Mouse (Mus musculus) hindbrain, embryonic 10.5 days (tissue): ENCODE measurements around the gene Ppp6r3. TPM values are rescaled to one million over a fixed set of nuclear protein-coding genes. Genes with fewer than 3 reads are reported as not detected.

Source experiments
- DNase-seq: peaks from one replicate; pipeline ENCODE4 v3.0.0-alpha.2; 2017; ENCODE audit warnings: low spot score
- H3K27ac ChIP-seq: fragments of 300-500 bp; sonication (generic); 2 replicates; pipeline ENCODE4 v1.5.1; 2016; ENCODE audit warnings: mild to moderate bottlenecking, moderate library complexity
- H3K27me3 ChIP-seq: fragments of 300-500 bp; sonication (generic); 2 replicates; pipeline ENCODE4 v1.6.1; 2016; ENCODE audit warnings: mild to moderate bottlenecking; ENCODE audit not compliant: poor library complexity, insufficient read depth, severe bottlenecking
- H3K36me3 ChIP-seq: fragments of 300-500 bp; sonication (generic); 2 replicates; pipeline ENCODE4 v1.6.1; 2016; ENCODE audit warnings: mild to moderate bottlenecking, moderate library complexity
- H3K4me1 ChIP-seq: fragments of 300-500 bp; sonication (generic); replicated peaks from 2 replicates; pipeline ENCODE4 v1.6.1; 2016; ENCODE audit warnings: mild to moderate bottlenecking
- H3K4me3 ChIP-seq: fragments of 300-500 bp; sonication (generic); 2 replicates; pipeline ENCODE4 v1.5.1; 2016; ENCODE audit warnings: mild to moderate bottlenecking, moderate library complexity
- H3K9me3 ChIP-seq: fragments of 300-500 bp; sonication (generic); 2 replicates; pipeline ENCODE4 v1.6.1; 2016; ENCODE audit warnings: mild to moderate bottlenecking, moderate library complexity
- WGBS: fragments of 180-500 bp; shearing (Covaris S2); methylation state at CpG from one replicate; pipeline ENCODE4 v1.1.7; 2016; 5-methylcytosine and 5-hydroxymethylcytosine counted together
- polyA plus RNA-seq: library from polyadenylated mRNA; unstranded; fragments of >200 nt; fragmentation: Nextera tagmentation; extraction: Ambion mirVana; gene quantifications from 2 replicates; pipeline ENCODE4 v1.2.1, GENCODE M21; 2016

Ppp6r3 gene
- polyA plus RNA-seq, 1 experiment from 2014 or later = 64.9 TPM

- Histone ChIP-seq H3K36me3 (peaks cover 100% of the 10 kb centered on the region), H3K9me3 (no peaks in the 10 kb centered on the region), H3K4me3 (no peak overlapping the region), H3K27me3 (no peaks in the 10 kb centered on the region), H3K4me1 (no peaks in the 10 kb centered on the region), H3K27ac (no peak overlapping the region)
- DNase-seq = no peak
- WGBS = 97% methylated on average over 7 of the region's 7 CpGs
Observed at GRCm38 (mm10) chr19:3467574-3467973, 108.0 kb downstream of the Ppp6r3 start.

- no peak for DNase-seq
- H3K36me3 ChIP-seq = peaks cover 100% of the 10 kb centered on the region
- H3K9me3 ChIP-seq = no peaks in the 10 kb centered on the region
- H3K27ac ChIP-seq = no peak overlapping the region
- H3K4me1 ChIP-seq = no peaks in the 10 kb centered on the region
- H3K4me3 ChIP-seq = no peak overlapping the region
- WGBS = 92% methylated on average over 3 of the region's 3 CpGs
- H3K27me3 ChIP-seq = no peaks in the 10 kb centered on the region
Observed at GRCm38 (mm10) chr19:3459986-3460385, 115.6 kb downstream of the Ppp6r3 start.

GRCm38 (mm10) chr19:3458331-3459099 lies 117.0 kb downstream of the Ppp6r3 start:
- Histone ChIP-seq H3K4me3 (no peak overlapping the region), H3K27me3 (no peaks in the 10 kb centered on the region), H3K27ac (no peak overlapping the region), H3K36me3 (peaks cover 100% of the 10 kb centered on the region), H3K4me1 (no peaks in the 10 kb centered on the region), H3K9me3 (no peaks in the 10 kb centered on the region)
- WGBS = 92% methylated on average over 6 of the region's 6 CpGs
- DNase-seq = no peak

- Histone ChIP-seq H3K27me3 (no peaks in the 10 kb centered on the region), H3K36me3 (peaks cover 99% of the 10 kb centered on the region), H3K27ac (no peak overlapping the region), H3K4me3 (no peak overlapping the region), H3K9me3 (no peaks in the 10 kb centered on the region), H3K4me1 (no peaks in the 10 kb centered on the region)
- WGBS = 94% methylated on average over 4 of the region's 4 CpGs
- DNase-seq = no peak
Observed at GRCm38 (mm10) chr19:3457700-3458099, 117.8 kb downstream of the Ppp6r3 start.

GRCm38 (mm10) chr19:3451649-3452048 lies 123.9 kb downstream of the Ppp6r3 start:
- no peak overlapping the region for H3K27ac ChIP-seq
- H3K4me3 ChIP-seq = no peak overlapping the region
- no peaks in the 10 kb centered on the region for H3K27me3 ChIP-seq
- 0 out of 2 replicates have a peak, but pooled peaks cover 7% of the 10 kb centered on the region for H3K9me3 ChIP-seq
- peaks cover 39% of the 10 kb centered on the region for H3K36me3 ChIP-seq
- no peaks in the 10 kb centered on the region for H3K4me1 ChIP-seq
- DNase-seq = peak; percentile 29
- WGBS = 66% methylated on average over 6 of the region's 6 CpGs

GRCm38 (mm10) chr19:3451170-3451569 lies 124.4 kb downstream of the Ppp6r3 start:
- H3K27me3 ChIP-seq = no peaks in the 10 kb centered on the region
- H3K27ac ChIP-seq = no peak overlapping the region
- 0 out of 2 replicates have a peak, but pooled peaks cover 8% of the 10 kb centered on the region for H3K9me3 ChIP-seq
- H3K4me1 ChIP-seq = no peaks in the 10 kb centered on the region
- H3K36me3 ChIP-seq = peaks cover 34% of the 10 kb centered on the region
- no peak overlapping the region for H3K4me3 ChIP-seq
- WGBS = 32% methylated on average over 6 of the region's 6 CpGs
- DNase-seq = peak; percentile 65

DNA sequence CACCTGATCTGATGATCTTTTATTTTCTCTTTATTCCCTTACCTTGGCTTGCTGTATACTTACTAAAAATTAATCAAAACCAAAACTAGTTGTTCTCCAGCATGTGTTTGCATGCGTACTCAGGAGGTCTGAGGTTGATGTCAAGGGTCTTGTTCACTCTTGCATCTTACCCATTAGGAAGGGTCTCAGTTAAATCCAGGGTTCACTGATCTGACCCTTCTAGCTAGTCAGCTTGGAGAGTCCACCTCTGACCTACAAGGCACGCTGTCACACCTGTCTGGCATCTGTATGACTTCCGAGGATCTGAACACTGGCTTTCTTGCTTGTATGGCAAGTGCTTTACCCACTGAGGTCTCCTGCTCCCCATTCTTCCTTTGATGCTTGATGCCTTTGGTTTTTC lies 124.8 kb downstream of the Ppp6r3 start:
- H3K27me3 ChIP-seq = no peaks in the 10 kb centered on the region
- 93% methylated on average over 3 of the region's 3 CpGs for WGBS
- H3K36me3 ChIP-seq = peaks cover 29% of the 10 kb centered on the region
- no peak overlapping the region for H3K4me3 ChIP-seq
- H3K9me3 ChIP-seq = 0 out of 2 replicates have a peak, but pooled peaks cover 8% of the 10 kb centered on the region
- no peak overlapping the region for H3K27ac ChIP-seq
- DNase-seq = no peak
- no peaks in the 10 kb centered on the region for H3K4me1 ChIP-seq

GRCm38 (mm10) chr19:3449248-3449647 lies 126.3 kb downstream of the Ppp6r3 start:
- Histone ChIP-seq H3K9me3 (0 out of 2 replicates have a peak, but pooled peaks cover 8% of the 10 kb centered on the region), H3K27me3 (no peaks in the 10 kb centered on the region), H3K4me1 (no peaks in the 10 kb centered on the region), H3K27ac (no peak overlapping the region), H3K36me3 (peaks cover 15% of the 10 kb centered on the region), H3K4me3 (no peak overlapping the region)
- WGBS = 80% methylated on average over 3 of the region's 3 CpGs
- DNase-seq = no peak

- H3K9me3 ChIP-seq = 0 out of 2 replicates have a peak, but pooled peaks cover 8% of the 10 kb centered on the region
- DNase-seq = no peak
- H3K4me1 ChIP-seq = no peaks in the 10 kb centered on the region
- no peaks in the 10 kb centered on the region for H3K36me3 ChIP-seq
- H3K27me3 ChIP-seq = no peaks in the 10 kb centered on the region
- WGBS = 51% methylated on average over 3 of the region's 3 CpGs
- no peak overlapping the region for H3K27ac ChIP-seq
- no peak overlapping the region for H3K4me3 ChIP-seq
Observed at GRCm38 (mm10) chr19:3447348-3447747, 128.2 kb downstream of the Ppp6r3 start.

DNA sequence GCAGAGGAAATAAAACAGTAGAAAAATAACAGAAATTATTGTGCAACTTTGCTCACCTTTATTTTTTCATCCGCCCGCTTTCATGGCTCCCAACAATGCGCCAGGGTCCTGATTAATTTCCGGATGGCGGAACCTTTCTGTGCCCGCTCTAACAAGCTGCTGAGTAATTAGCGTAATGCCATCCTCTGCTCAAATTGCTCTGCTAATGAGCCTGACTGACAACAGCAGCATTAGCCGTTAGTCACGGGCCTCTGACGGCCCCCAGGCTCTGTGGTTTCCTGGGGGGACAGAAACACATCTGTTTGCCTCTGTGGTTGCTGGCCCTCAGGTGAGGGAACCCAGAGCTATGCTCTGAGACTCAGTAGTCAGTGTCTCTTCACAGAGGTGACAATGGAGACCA lies 134.5 kb downstream of the Ppp6r3 start:
- DNase-seq = no peak
- no peak overlapping the region for H3K27ac ChIP-seq
- WGBS = 76% methylated on average over 10 of the region's 10 CpGs

GRCm38 (mm10) chr19:3440667-3441066 lies 134.9 kb downstream of the Ppp6r3 start:
- Histone ChIP-seq H3K4me1 (0 out of 2 replicates have a peak, but pooled peaks cover 2% of the 10 kb centered on the region), H3K27ac (no peak overlapping the region), H3K4me3 (no peak overlapping the region), H3K9me3 (no peaks in the 10 kb centered on the region), H3K27me3 (peaks cover 6% of the 10 kb centered on the region), H3K36me3 (no peaks in the 10 kb centered on the region)
- DNase-seq = no peak
- WGBS = 66% methylated on average over 5 of the region's 5 CpGs

More for the DNA sequence above, 134.5 kb downstream of the Ppp6r3 start:
- Histone ChIP-seq H3K9me3 (no peaks in the 10 kb centered on the region), H3K4me3 (no peak overlapping the region), H3K36me3 (no peaks in the 10 kb centered on the region), H3K4me1 (0 out of 2 replicates have a peak, but pooled peaks cover 2% of the 10 kb centered on the region), H3K27me3 (peaks cover 6% of the 10 kb centered on the region)

DNA sequence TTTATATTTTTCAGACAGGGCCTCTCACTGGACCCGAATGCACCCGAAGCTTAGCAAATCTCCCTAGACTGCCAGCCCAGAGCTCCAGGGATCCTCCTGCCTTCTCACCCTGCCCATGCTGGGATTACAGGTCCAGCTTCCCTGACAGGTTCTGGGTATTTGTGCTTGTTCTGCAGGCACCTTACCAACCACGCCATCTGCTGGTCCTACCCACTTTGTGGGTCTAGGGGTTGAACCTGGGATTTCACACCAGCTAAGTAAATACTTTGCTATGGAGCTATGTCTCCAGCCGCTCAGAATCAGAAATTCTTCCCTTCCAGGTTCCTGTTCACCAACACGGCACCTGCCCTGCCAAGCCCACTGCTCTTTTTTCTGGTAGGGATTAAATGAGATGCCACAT lies 137.6 kb downstream of the Ppp6r3 start:
- Histone ChIP-seq H3K27me3 (peaks cover 6% of the 10 kb centered on the region), H3K27ac (no peak overlapping the region), H3K9me3 (no peaks in the 10 kb centered on the region), H3K4me1 (peaks cover 20% of the 10 kb centered on the region), H3K36me3 (no peaks in the 10 kb centered on the region), H3K4me3 (no peak overlapping the region)
- WGBS = 69% methylated on average over 5 of the region's 5 CpGs
- DNase-seq = no peak

DNA sequence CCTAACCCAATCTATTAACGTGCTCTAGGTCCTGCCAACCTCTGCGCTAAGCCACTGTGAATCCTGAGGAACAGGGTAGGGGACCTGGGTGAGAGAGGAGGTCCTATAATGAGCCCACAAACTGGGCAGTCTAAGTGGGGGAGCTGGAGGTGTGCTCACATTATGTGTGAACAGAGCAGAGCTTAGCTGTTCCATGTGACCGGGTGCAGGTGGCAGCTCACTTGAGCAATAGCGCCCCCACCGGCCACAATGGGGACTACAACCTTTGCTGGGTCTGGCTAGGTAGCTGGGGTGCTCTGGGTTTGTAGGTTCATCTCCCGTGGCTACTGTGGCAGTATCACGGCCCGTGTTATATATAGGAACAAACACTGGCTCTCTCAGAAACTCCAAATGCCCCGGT lies 138.7 kb downstream of the Ppp6r3 start:
- peaks cover 20% of the 10 kb centered on the region for H3K4me1 ChIP-seq
- H3K36me3 ChIP-seq = no peaks in the 10 kb centered on the region
- H3K4me3 ChIP-seq = no peak overlapping the region
- H3K9me3 ChIP-seq = no peaks in the 10 kb centered on the region
- H3K27ac ChIP-seq = no peak overlapping the region
- DNase-seq = peak; percentile 21
- peaks cover 6% of the 10 kb centered on the region for H3K27me3 ChIP-seq
- 62% methylated on average over 9 of the region's 9 CpGs for WGBS
